Mouse (Mus musculus) testis, postnatal 14 days (tissue): ENCODE data around the gene Gm16223.

Source experiments
- DNase-seq: peaks from one replicate; pipeline ENCODE4 v3.0.0; 2021; ENCODE audit warnings: low spot score

Gene Gm16223

GRCm38 (mm10) chr5:42224840-42225239, 157.1 kb downstream of the Gm16223 start:
- DNase-seq: no peak

- no peak for DNase-seq
Measured at GRCm38 (mm10) chr5:42228631-42229030, 160.9 kb downstream of the Gm16223 start.

GRCm38 (mm10) chr5:42239291-42239690, 171.5 kb downstream of the Gm16223 start:
- no peak for DNase-seq

GRCm38 (mm10) chr5:42239806-42240205, 172.0 kb downstream of the Gm16223 start:
- DNase-seq: no peak

- DNase-seq: no peak
Measured at GRCm38 (mm10) chr5:42250376-42250775, 182.6 kb downstream of the Gm16223 start.
